Mouse (Mus musculus): Measurements from ENCODE around the gene Dnah17. TPM values are rescaled to one million over a fixed set of nuclear protein-coding genes. Genes with fewer than 3 reads are reported as not detected.

Dnah17 gene
- total RNA-seq, 2 experiments from 2014 or later = not detected

DNA sequence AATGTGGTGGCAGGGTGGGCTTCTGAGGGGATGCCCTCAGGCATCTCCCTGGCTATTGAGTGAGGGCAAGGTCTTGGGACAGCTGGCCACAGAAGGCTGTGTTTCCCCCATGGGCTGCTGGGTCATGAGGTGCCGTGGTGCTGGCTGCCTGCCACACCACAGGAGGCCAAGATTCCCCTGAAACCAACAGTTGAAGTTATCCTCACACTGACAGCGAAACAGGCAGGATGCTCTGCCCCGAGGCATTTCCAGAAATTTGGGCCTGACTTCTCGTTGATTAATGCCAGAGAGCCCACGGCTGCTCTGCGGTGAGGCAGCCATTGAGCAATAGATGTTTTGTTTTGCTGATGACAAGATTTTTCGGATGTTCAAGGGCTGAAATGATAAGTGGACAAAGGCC is 151.0 kb downstream of the Dnah17 start:
- ATAC-seq (replicated peaks; ENCODE audit: poor library complexity, severe bottlenecking) = peak; percentile 66

DNA sequence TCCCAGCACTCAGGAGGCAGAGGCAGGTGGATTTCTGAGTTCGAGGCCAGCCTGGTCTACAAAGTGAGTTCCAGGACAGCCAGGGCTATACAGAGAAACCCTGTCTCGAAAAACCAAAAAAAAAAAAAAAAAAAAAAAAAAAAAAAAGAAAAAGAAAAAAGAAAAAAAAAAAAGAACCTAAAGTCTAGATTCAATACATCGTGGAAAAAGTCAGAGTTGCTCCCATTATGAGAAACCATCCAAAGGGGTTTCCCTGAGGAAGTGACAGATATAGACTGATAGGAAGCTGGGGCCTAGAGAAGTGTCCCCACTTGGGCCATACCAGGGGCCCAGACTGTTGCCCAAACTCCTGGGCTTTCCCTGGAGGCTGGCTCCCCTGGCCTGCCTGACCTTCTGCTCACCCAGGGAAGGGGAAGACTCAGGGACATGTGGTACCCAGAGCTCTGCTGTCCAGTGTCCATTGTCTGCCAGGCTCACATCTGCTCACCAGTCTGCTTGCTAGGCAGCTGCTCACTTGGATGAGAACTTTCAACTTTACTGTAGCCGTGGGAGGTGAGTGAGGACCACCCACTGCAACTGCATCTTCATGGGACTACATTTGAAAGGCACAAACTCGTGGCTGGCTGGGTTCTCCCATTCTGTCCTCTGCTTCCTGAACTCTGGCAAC is 152.6 kb downstream of the Dnah17 start:
- ATAC-seq (replicated peaks; ENCODE audit: poor library complexity, severe bottlenecking) = no peak

DNA sequence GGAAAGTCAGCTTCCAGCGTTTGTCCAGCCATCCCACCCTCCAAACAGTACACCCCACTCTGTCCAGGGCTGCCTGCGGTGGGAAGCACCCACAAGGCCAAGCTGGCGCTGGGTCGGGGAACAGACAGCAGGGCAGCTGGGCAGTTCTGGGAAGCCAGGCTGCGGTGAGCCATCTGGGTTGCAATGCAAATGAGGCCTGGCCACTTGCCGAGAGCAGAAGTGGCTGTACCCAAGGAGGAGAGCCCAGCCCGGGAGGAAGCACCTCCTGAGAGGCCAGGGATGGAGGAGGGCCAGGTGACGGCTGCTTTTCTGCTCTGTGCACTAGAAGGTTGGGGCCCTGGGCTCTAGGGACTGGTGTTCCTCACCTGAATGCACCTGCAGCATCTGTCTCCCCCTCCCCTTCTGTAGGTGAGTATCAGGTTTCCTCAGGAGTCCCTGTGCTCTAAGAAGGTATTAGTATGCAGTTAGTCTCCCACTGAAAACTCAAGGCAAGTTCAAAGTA is 154.3 kb downstream of the Dnah17 start:
- ATAC-seq (replicated peaks; ENCODE audit: poor library complexity, severe bottlenecking) = peak; percentile 70

DNA sequence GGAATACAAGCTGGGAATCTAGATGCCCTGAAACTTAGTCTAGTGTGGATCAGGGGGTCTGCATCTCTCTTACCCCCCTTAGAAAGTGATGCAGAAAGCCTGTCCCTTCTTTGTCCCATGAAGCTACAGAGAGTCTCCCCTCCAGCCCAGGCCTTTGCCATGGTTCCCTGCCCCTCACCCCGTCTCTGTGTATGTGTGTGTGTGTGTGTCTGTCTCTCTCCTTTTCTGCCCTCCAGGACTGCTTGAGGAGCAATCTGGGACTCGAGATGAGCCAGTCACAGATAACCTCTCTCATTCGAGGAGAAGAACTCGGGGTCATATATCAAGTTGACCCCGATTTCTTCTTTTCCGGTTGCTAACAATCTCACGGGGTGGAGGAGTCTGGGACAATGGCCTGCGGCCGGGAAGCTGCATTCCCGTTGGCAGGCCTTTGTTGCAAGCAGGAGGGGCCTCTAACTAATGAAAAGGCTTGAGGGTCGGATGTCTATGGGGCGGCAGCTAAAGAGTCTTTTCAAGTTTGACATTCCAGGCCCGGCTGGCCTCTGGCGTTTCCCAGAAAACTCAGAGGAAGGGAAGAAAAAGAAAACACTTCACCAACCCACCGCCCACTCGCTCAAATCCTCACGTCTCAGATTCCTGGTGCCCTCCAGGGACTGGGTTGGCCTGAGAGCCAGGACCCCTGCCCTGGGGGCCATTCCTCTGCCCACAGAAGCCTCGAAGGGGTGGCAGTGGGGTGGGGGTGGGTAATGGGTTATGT is 155.0 kb downstream of the Dnah17 start:
- no peak for ATAC-seq (replicated peaks; ENCODE audit: poor library complexity, severe bottlenecking)

DNA sequence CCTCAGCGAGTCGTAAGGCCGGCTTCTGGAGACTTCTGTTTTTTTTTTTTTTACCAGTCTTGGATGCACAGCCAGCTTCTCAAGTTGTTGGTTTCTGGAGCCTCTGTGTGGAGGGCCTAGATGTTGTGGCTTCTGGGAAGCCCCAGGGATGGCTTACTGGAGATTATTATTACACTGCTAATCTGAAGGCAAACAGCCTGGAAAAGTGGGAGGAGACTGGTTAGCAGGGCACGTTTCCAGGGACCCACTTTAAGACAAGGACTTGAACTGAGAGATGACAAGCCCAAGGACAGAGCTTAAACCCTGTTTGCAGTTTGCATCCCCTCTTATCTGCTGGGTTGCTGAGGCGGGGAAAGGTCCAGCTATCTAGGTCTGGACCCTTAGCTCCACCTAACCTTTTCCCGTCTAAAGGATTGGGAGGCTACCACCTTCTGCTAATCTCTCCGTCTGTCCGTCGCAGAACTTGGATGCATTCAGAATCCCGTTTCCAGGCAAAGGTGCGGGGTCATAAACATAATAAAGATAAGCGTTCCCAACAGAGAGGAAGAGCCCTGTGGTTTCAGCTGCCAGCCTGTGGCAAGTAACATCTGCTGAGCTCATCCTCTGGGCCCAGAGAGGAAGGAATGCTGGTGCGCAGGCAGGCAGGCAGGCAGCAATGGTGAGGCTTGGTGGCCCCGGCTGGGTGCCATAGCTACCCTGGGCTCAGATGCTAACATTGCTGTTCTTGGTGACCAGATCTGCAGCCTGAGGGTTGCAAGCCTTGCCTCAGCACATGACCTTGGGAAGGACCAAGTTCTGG is 155.9 kb downstream of the Dnah17 start:
- peak; percentile 59 for ATAC-seq (replicated peaks; ENCODE audit: poor library complexity, severe bottlenecking)

DNA sequence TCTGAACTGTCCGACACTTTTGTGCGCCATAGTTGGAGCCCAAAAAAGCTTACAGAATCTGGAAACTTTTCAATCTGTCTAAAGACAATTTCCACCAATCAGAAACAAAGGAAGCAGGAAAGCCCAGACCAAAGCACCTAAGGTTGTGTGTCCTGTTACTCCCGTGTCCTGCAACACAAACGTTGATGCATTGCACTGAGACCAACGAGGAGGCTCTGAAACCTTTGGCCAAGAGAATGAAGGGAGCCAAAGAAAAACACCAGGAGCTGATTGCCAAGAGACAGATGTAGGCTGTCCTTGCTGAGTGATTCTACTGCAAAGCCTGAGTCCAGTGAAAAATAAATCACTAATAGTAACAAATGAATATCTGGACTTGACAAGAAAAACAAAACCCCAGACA is 156.9 kb downstream of the Dnah17 start:
- ATAC-seq (replicated peaks; ENCODE audit: poor library complexity, severe bottlenecking) = no peak

DNA sequence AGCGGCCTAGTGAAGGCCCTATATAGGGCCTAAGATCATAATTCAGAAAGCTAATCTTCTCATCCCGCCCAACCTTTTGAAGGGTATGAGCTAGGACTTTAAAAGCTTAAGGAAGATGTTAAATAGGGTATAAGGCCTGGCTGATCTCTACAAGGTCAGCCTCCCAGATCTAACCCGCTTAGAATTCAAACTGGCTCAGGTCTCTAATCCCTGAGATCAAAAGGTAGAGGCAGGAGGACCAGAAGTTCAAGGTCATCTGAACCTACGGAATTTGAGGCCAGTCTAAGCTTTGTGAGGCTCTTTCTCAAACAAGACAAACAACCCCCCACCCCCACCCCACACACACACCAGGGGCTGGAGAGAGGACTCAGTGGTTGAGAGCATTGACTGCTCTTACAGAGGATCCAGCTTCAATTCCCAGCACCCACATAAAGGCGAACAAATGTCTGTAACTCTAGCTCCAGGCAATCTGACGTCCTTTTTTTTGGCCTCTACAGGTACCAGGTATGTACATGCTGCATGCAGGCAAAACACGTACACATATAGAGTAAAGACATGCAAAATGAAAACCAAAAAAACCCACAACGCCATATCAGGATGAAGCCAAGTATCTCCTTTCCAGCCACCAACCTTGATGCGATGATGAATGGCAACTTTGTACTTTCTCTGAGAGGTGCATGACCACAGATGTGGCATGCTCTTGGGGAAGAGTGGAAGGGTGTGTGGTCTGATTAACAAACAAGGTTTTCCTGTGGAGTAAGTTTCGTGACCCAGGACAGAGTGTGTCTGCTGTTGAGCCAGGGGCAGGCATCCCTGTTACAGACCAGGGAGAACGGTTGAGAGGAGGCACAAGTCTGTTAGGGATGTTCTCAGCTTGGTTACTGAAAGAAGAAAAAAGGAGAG is 157.5 kb downstream of the Dnah17 start:
- ATAC-seq (replicated peaks; ENCODE audit: poor library complexity, severe bottlenecking) = no peak

Other genes starting within 250 kb of the Dnah17 start
- 0.41 TPM in 1 of 2 replicates, not detected in the other for gene Socs3, start 160.6 kb downstream of the Dnah17 start, total RNA-seq (2014; fragmentation: Nextera tagmentation)
- 2.0 and 2.2 TPM in 2 replicates for gene Socs3, start 160.6 kb downstream of the Dnah17 start, total RNA-seq (2017)
- 43.1 and 44.5 TPM in 2 replicates for gene Pgs1, start 144.3 kb downstream of the Dnah17 start, total RNA-seq (2014; fragmentation: Nextera tagmentation)
- 18.8 and 23.3 TPM in 2 replicates for gene Pgs1, start 144.3 kb downstream of the Dnah17 start, total RNA-seq (2017)
- 24.9 and 27.7 TPM in 2 replicates for gene Cyth1, start 118.0 kb upstream of the Dnah17 start, total RNA-seq (2014; fragmentation: Nextera tagmentation)
- 38.6 and 43.6 TPM in 2 replicates for gene Cyth1, start 118.0 kb upstream of the Dnah17 start, total RNA-seq (2017)
- 27.6 and 28.6 TPM in 2 replicates for gene Usp36, start 159.6 kb upstream of the Dnah17 start, total RNA-seq (2014; fragmentation: Nextera tagmentation)
- gene Usp36, start 159.6 kb upstream of the Dnah17 start, total RNA-seq (2017) = 9.3 and 12.5 TPM in 2 replicates
- not detected in 2 replicates for gene Cep295nl, start 211.9 kb upstream of the Dnah17 start, total RNA-seq (2014; fragmentation: Nextera tagmentation)
- gene Cep295nl, start 211.9 kb upstream of the Dnah17 start, total RNA-seq (2017) = not detected in 2 replicates
- 1.8 and 3.5 TPM in 2 replicates for gene Timp2, start 225.1 kb upstream of the Dnah17 start, total RNA-seq (2014; fragmentation: Nextera tagmentation)
- 2.5 and 12.7 TPM in 2 replicates for gene Timp2, start 225.1 kb upstream of the Dnah17 start, total RNA-seq (2017)

All from granulocyte monocyte progenitor cell, adult 5-6 weeks (primary cell).